Mouse (Mus musculus) kidney, embryonic 16.5 days (tissue): ENCODE data around the gene Tmem179b. TPM values are rescaled to one million over a fixed set of nuclear protein-coding genes. Genes with fewer than 3 reads are reported as not detected.
A peak's percentile ranks its signal among the peaks of the same experiment; 100 is the strongest.

Source experiments
- ATAC-seq: fragments of 200-750 bp; cut with Nextera tagmentation; 2 replicates; pipeline ENCODE4 v1.8.0; 2017; ENCODE audit warnings: moderate TSS enrichment; ENCODE audit not compliant: low FRiP score, low TSS enrichment
- H3K27ac ChIP-seq: fragments of 300-500 bp; sonication (generic); 2 replicates; pipeline ENCODE4 v1.5.1; 2014; ENCODE audit warnings: low read length
- H3K27me3 ChIP-seq: fragments of 300-500 bp; sonication (generic); 2 replicates; pipeline ENCODE4 v1.6.1; 2014; ENCODE audit warnings: low read length, control low read depth, mixed read lengths; ENCODE audit not compliant: insufficient read depth
- H3K36me3 ChIP-seq: fragments of 300-500 bp; sonication (generic); 2 replicates; pipeline ENCODE4 v1.6.1; 2014; ENCODE audit warnings: low read length, control low read depth, mixed read lengths; ENCODE audit not compliant: insufficient read depth
- H3K4me1 ChIP-seq: fragments of 300-500 bp; sonication (generic); 2 replicates; pipeline ENCODE4 v1.6.1; 2014; ENCODE audit warnings: low read length, control low read depth, mixed read lengths; ENCODE audit not compliant: insufficient read depth
- H3K4me2 ChIP-seq: fragments of 300-500 bp; sonication (generic); replicated peaks from 2 replicates; pipeline ENCODE4 v1.6.1; 2014; ENCODE audit warnings: low read depth, low read length
- H3K4me3 ChIP-seq: fragments of 300-500 bp; sonication (generic); 2 replicates; pipeline ENCODE4 v1.5.1; 2014; ENCODE audit warnings: mild to moderate bottlenecking, low read length
- H3K9ac ChIP-seq: fragments of 300-500 bp; sonication (generic); replicated peaks from 2 replicates; pipeline ENCODE4 v1.6.1; 2014; ENCODE audit warnings: low read length
- H3K9me3 ChIP-seq: fragments of 300-500 bp; sonication (generic); 2 replicates; pipeline ENCODE4 v1.6.1; 2016; ENCODE audit warnings: low read length, control low read depth
- WGBS: fragments of 180-500 bp; shearing (Covaris S2); extraction: QIAGEN DNeasy Blood & Tissue Kit; methylation state at CpG from one replicate; pipeline ENCODE4 v1.1.7; 2014; 5-methylcytosine and 5-hydroxymethylcytosine counted together
- polyA plus RNA-seq: library from polyadenylated mRNA; unstranded; fragments of >200 nt; fragmentation: Nextera tagmentation; extraction: Ambion mirVana; gene quantifications from 2 replicates; pipeline ENCODE4 v1.2.1, GENCODE M21; 2015

Gene Tmem179b
- polyA plus RNA-seq, 1 experiment from 2014 or later = 92.5 TPM

DNA sequence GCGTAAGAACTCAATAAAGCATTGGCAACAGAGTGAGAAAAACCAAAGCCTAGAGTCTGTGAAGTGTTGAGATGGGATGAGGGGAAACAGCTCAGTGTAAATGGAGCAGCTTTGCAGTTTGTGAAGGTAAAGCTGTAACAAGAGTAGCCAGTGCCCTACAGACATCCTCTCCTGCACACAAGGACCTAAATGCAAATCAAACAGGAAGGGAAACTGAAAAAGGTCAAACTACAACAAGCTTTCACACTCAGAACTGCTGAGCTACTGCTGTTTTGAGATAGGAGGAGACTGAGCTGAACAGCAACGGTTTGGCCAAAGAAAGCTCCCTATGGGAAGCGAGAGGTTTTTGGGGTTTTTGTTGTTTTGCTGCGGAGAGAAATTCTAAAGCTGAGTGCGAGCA is 32.5 kb upstream of the Tmem179b start:
- Histone ChIP-seq H3K9ac (no peak overlapping the region), H3K4me3 (no peak overlapping the region), H3K27ac (no peak overlapping the region), H3K4me2 (no peak overlapping the region), H3K36me3 (peaks cover 46% of the 10 kb centered on the region), H3K4me1 (peaks cover 7% of the 10 kb centered on the region), H3K9me3 (no peaks in the 10 kb centered on the region), H3K27me3 (no peaks in the 10 kb centered on the region)
- ATAC-seq = no peak
- 93% methylated on average over 5 of the region's 5 CpGs for WGBS

DNA sequence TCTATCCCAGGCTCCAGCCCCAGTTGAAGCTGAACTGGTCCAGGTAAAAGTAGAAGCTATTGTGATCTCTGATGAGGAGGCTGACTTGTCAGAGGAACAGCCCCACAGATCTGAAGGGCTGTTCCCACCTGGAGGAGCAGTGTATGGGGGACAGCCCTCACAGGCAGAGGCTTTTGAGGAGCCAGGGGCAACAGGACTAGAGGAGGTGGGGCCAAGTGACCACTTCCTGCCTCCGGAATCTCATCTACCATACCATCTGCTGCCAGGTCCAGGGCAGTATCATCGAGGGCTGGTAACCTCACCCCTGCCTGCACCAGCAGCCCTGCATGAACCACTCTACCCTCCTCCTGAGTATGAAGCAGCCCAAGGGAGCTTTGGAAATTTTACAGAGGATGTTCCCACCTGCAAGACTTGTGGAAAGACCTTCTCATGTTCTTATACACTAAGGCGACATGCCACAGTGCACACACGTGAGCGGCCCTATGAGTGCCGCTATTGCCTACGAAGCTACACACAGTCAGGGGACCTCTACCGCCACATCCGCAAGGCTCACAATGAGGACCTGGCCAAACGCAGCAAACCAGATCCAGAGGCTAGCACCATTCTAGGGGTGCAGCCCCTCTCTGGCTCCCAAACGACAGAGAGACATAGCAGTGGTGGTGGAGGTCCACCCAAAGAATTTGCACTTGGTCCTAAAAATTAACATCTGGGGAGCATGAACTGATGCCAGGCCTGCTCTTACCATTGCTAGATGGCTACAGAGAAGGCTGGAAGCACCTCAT is 29.8 kb upstream of the Tmem179b start:
- H3K36me3 ChIP-seq = peaks cover 31% of the 10 kb centered on the region; the same call in 1 of the 2 replicates
- ATAC-seq = no peak
- no peak overlapping the region for H3K9ac ChIP-seq
- H3K27ac ChIP-seq = no peak overlapping the region
- H3K4me2 ChIP-seq = no peak overlapping the region
- no peaks in the 10 kb centered on the region for H3K9me3 ChIP-seq
- no peak overlapping the region for H3K4me3 ChIP-seq
- H3K27me3 ChIP-seq = no peaks in the 10 kb centered on the region
- H3K4me1 ChIP-seq = peaks cover 10% of the 10 kb centered on the region
- WGBS = 93% methylated on average over 11 of the region's 11 CpGs

DNA sequence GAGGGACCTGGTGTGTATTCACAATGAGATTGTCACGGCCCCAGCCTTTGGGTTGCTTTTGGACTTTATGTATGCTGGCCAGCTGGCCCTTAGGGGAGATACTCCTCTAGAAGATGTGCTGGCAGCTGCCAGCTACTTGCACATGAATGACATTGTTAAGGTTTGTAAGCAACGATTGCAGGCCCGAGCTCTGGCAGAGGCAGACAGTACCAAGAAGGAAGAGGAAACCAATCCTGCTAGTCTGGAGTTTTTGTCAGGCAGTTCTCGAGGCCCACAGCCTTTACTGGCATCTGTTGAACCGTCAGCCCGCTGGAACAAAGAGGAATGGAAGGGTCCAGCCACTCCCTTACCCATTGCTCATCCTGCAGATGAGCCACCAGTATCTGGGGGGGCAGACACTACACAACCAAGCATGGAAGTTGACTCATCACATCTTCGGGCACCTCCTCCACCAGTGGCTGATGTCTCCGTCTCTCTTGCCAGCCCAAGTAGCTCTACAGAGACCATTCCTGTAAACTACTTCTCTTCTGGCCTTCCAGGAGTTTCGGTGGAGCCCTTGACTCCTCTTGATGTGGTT is 29.0 kb upstream of the Tmem179b start:
- peak overlapping the region; percentile 81 for H3K4me3 ChIP-seq
- peak overlapping the region; percentile 84 for H3K4me2 ChIP-seq
- no peak overlapping the region; the same call in 1 of the 2 replicates for H3K9ac ChIP-seq
- H3K36me3 ChIP-seq = peaks cover 26% of the 10 kb centered on the region; the same call in 1 of the 2 replicates
- H3K27me3 ChIP-seq = no peaks in the 10 kb centered on the region
- no peak overlapping the region for H3K27ac ChIP-seq
- no peak for ATAC-seq
- H3K9me3 ChIP-seq = no peaks in the 10 kb centered on the region
- H3K4me1 ChIP-seq = peaks cover 10% of the 10 kb centered on the region
- WGBS = 89% methylated on average over 9 of the region's 9 CpGs

GRCm38 (mm10) chr19:8802130-8802821 is 28.0 kb upstream of the Tmem179b start, which contains the start of gene Zbtb3:
TSS of gene Zbtb3 (plus strand) at chr19:8802555.
- Histone ChIP-seq H3K27ac (peak within 1 kb of the TSS; percentile 95), H3K4me2 (peak within 1 kb of the TSS; percentile 84), H3K9me3 (no peaks in the 10 kb centered on the region), H3K4me1 (peaks cover 15% of the 10 kb centered on the region), H3K4me3 (peak within 1 kb of the TSS; percentile 81), H3K9ac (peak within 1 kb of the TSS; percentile 79), H3K27me3 (no peaks in the 10 kb centered on the region), H3K36me3 (peaks cover 16% of the 10 kb centered on the region; the same call in 1 of the 2 replicates)
- peak; percentile 97 for ATAC-seq
- WGBS = 0% methylated on average over 30 of the region's 30 CpGs

DNA sequence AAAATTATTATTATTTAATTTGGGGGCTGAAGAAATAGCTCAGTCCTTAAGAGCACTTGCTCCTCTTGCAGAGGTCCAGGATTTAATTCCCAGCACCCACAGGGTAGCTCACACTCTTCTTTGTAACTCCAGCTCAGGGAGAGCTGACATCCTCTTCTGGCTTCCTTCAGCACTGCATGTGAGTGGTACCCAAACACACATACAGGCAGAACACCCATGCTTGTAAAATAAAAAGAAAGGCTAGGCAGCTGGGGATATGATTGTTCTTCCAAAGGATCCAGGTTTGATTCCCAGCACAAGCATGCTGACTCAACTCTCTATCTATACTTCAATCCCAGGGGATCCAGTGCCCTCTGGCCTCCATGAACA is 24.7 kb upstream of the Tmem179b start:
- Histone ChIP-seq H3K4me3 (peak overlapping the region; percentile 71), H3K9ac (peak overlapping the region; percentile 50), H3K27me3 (no peaks in the 10 kb centered on the region), H3K27ac (no peak overlapping the region), H3K9me3 (no peaks in the 10 kb centered on the region), H3K4me1 (peaks cover 18% of the 10 kb centered on the region), H3K4me2 (peak overlapping the region; percentile 86), H3K36me3 (peaks cover 17% of the 10 kb centered on the region)
- ATAC-seq = no peak

DNA sequence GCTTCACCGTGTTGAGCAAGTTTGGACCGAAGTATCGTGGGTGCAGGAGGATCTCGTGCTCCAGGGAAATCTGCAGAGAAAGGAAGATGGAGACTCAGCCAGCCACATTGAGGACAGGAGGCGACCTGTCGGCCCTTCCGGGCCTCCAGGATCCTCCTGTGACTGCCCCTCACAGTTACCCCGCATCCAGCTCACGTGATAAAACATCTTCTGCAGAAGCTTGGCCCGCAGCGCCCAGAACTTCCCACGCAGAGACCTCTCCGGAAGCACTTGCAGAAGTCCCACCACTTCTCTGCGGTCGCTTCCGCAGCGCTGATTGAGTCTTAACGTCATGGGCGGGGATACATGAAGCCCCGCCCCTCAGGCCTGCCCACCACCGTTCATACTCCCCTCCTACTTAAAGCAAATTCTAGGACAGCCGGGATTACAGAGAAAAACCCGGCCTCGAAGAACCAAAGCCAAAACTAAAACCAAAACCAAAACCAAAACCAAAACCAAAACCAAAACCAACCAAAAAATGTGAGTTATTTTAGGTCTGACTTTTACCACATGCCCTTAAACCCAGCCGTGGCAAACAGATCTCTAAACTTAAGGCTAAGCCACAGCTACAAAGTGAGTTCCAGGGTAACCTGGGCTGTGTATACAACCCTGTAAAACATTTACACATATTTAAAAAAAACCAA is 24.1 kb upstream of the Tmem179b start, which contains the start of gene Polr2g:
TSS of gene Polr2g (minus strand) at position 314 of the 683 bp plus-strand sequence.
- H3K9ac ChIP-seq = peak within 1 kb of the TSS; percentile 88
- peaks cover 22% of the 10 kb centered on the region for H3K36me3 ChIP-seq
- H3K27me3 ChIP-seq = no peaks in the 10 kb centered on the region
- H3K4me3 ChIP-seq = peak within 1 kb of the TSS; percentile 71
- WGBS = under 1% methylated on average over 25 of the region's 25 CpGs
- peaks cover 18% of the 10 kb centered on the region for H3K4me1 ChIP-seq
- H3K4me2 ChIP-seq = peak within 1 kb of the TSS; percentile 86
- H3K9me3 ChIP-seq = 0 out of 2 replicates have a peak, but pooled peaks cover 2% of the 10 kb centered on the region
- ATAC-seq = peak; percentile 79
- H3K27ac ChIP-seq = peak within 1 kb of the TSS; percentile 50

- Histone ChIP-seq H3K4me2 (no peak overlapping the region), H3K4me1 (peaks cover 5% of the 10 kb centered on the region), H3K9me3 (0 out of 2 replicates have a peak, but pooled peaks cover 5% of the 10 kb centered on the region), H3K9ac (no peak overlapping the region), H3K4me3 (no peak overlapping the region), H3K27ac (no peak overlapping the region), H3K36me3 (peaks cover 33% of the 10 kb centered on the region), H3K27me3 (no peaks in the 10 kb centered on the region)
- 74% methylated on average over 7 of the region's 7 CpGs for WGBS
- ATAC-seq = no peak
Observed at GRCm38 (mm10) chr19:8790171-8790570, 15.9 kb upstream of the Tmem179b start.

- H3K4me2 ChIP-seq = no peak overlapping the region
- H3K27ac ChIP-seq = no peak overlapping the region
- no peak overlapping the region for H3K9ac ChIP-seq
- ATAC-seq = no peak
- 45% methylated on average over 1 of the region's 1 CpGs for WGBS
- peaks cover 23% of the 10 kb centered on the region for H3K36me3 ChIP-seq
- H3K27me3 ChIP-seq = no peaks in the 10 kb centered on the region
- no peak overlapping the region for H3K4me3 ChIP-seq
- 0 out of 2 replicates have a peak, but pooled peaks cover 5% of the 10 kb centered on the region for H3K9me3 ChIP-seq
- peaks cover 7% of the 10 kb centered on the region for H3K4me1 ChIP-seq
Observed at GRCm38 (mm10) chr19:8789171-8789570, 14.9 kb upstream of the Tmem179b start.

DNA sequence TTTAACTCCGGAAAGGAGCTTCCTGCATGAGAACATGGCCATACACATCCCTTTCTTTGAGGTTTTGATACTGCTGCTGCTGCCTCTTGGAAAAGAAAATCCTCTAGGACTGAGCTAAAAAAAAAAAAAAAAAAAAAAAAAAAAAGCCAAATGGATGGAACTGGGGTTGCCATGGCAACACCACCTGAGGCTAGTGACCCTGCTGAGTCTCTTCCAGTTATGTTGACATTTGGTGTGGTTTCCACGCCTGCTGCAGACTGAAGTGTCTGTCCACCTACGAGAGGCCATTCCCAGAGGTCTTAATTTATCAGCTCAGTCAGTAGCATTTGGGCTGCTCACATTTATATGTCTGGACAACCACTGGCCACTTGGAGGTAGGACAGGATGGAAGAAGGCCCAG is 14.3 kb upstream of the Tmem179b start:
- peaks cover 21% of the 10 kb centered on the region for H3K36me3 ChIP-seq
- H3K4me3 ChIP-seq = no peak overlapping the region
- H3K27me3 ChIP-seq = no peaks in the 10 kb centered on the region
- H3K9ac ChIP-seq = no peak overlapping the region
- ATAC-seq = no peak
- H3K4me2 ChIP-seq = no peak overlapping the region
- H3K27ac ChIP-seq = no peak overlapping the region
- peaks cover 7% of the 10 kb centered on the region for H3K4me1 ChIP-seq
- H3K9me3 ChIP-seq = 0 out of 2 replicates have a peak, but pooled peaks cover 5% of the 10 kb centered on the region
- WGBS = 27% methylated on average over 3 of the region's 3 CpGs
